Mouse (Mus musculus): ENCODE measurements around the gene Smpdl3b.
A peak's percentile ranks its signal among the peaks of the same experiment; 100 is the strongest.
"Not testable (repeated sequence)": the region's sequence is repeated elsewhere in the genome, so short reads cannot be mapped to it uniquely, and the experiment has no call there.

The Smpdl3b gene

DNA sequence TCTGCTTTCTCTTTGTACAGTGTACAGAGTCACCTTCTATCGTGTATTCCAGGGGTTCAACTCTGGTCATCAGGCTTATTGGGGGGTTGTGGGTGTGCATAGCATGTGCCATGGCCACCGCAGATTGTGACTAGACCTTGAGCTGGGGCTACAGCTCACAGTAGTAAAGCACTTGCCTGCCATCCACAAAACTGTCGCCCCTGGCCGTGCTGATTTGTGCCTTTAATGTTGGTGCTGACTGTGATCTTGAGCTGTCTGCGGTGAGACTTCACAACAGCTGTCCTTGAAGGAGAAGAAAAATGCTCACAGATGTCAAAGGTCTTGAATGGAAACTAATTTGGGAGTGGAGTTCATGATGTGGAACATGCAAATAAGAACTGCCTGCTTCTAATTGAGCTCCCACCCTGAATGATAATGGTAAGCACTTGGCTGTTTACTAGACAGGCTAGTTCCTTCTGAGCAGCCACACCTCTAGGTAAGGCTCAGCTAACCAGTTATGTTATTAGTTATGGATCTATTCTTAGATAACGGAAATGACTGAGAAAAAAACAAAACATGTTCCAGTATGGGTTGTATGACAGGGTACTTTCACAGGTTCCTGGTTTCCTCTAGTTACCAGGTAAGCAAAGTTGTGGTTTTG is 21.6 kb upstream of the Smpdl3b start:
- DNase-seq = peak in 1 of 2 experiments; percentile 8

GRCm38 (mm10) chr4:132776764-132777163 is 19.7 kb upstream of the Smpdl3b start:
- DNase-seq = peak; percentile 71 to 87

DNA sequence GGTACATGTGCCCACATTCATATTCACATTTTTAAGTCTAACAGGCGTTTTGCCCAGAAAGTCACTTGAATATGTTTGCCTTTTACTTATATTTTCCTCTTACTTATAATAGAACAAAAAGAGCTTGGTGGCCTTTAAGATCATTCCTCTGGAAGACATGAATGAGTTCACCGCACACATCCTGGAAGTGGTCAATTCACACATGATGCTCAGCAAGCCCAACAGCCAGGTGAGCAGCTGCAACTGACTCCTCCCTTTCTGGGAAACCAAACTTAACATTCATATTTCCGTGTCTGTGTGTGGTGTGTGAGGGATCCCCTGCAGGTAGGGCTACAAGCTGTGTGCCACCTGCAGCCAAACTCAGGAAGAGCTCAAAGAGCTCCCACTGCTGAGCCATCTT is 17.9 kb upstream of the Smpdl3b start:
- DNase-seq = no peak

- no peak for DNase-seq
Measured at GRCm38 (mm10) chr4:132771776-132772175, 14.7 kb upstream of the Smpdl3b start.

DNA sequence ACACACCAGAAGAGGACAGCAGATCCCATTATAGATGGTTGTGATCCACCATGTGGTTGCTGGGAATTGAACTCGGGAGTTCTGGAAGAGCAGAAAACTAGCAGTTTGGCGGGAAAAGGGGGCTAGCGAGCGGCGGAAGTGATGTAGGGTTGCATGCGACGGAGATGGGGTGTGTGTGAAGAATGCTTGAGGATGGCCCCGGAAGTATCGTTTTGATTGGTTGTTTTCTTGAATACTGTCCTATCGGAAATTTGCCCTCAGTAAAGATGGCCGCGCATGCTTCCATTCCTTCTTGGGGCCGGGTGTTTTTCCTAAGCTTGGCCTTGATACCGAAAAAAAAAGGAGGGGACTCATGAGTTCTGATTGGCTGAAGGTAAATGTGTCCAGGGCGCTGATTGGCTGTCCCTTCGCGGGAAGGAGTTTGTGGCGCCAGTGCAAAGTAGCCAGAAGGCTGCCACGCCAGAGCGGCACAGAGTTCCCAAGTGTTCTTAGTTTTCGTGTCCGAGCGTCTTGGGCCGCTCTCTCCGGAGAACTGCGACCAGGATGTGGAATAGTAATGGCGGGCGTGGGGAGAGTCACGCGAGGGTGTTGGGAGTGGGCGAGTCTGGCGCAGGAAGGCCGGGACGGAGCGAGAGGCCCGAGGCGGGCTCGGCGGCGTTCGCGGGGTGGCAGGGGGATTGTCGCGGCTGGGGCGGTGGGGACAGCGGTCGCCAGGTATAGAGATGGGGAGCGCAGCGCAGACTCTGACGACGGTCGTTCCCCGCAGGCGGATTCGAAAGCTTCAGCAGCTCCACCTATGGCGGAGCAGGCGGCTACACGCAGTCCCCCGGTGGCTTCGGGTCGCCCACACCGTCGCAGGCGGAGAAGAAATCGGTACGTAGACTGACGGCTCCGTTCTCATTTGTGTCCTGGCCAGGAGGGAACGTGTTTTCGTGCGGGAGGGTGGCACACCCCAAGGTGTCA is 11.1 kb upstream of the Smpdl3b start, which contains the start of gene Rpa2:
Gene Rpa2 (plus strand): TSS at position 419 of the 963 bp plus-strand sequence.
- peak; percentile 92 to 97 for DNase-seq

GRCm38 (mm10) chr4:132763125-132763524 is 6.1 kb upstream of the Smpdl3b start:
- not testable (repeated sequence) for DNase-seq

GRCm38 (mm10) chr4:132762602-132763001 is 5.5 kb upstream of the Smpdl3b start:
- DNase-seq = no peak

DNA sequence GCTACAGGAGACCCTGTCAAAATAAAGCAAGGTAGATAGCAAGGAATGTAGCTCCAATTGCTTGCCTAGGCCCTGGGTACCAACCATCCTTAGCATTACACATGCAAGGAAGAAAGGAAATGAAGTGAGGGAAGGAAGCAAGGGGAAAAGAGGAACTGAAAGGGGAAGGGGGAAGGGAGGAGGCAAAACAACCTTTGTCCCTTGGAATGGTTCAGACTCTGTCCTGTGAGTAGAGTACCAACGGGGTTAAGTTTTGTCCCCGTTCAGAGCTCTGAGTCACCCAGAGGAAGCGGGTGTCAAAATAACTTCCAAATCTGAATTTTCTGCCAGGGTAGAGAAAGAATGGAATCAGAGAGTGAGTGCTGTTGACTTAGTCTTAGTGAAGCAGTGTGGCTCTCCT is 3.2 kb upstream of the Smpdl3b start:
- no peak for DNase-seq

DNA sequence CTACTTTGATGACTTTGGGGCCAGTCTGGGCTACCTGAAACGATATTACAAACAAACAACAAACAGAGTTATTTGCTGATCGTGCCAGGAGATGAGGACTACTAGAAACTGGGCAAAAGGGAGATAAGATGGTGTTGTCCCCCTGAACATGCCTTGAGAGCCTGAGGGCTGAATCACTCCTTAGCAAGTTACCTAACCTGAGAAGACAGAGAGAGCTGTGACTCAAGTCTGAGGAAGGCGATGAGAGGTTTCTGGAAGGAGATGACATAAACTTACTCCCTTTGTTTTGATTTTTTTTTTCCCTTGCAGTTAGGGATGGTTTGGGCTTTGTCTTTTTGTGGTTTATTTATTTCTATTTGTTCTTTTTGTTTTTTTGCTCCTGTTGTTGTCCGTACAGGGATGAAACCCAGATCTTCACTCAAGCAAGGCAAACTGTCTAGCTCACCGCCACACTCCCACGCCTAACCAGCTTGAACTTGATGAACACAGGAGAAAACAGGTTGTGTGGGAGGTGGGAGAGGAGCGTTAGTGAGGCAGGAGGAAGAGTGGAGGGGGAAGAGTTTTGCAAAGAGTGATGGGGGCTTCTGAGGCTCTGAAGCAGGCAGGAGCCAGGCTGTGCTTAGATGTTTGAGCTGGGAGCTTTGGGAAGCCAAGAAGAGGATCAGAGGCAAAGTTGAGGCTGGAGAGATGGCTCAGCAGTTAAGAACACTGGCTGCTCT is 740 bp upstream of the Smpdl3b start:
- no peak for DNase-seq

DNA sequence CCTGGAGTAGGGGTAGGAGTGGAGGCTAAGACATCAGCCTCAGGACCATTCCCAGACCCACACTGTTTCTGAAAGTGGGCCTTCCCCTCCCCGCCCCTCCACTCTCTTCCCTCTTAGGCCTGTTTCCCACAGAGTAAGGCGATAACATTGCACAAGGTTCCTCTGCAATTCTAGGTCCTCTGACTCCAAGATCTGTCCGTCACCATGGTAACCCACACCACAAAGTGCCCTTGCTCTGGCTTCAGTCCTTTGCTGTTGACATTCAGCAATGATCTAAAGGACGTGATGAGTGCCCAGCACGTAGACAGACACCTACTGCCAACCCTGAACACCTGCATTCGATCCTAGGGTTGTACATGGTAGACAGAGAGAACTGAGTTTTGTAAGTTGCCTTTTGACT is 4.1 kb downstream of the Smpdl3b start:
- DNase-seq = no peak

DNA sequence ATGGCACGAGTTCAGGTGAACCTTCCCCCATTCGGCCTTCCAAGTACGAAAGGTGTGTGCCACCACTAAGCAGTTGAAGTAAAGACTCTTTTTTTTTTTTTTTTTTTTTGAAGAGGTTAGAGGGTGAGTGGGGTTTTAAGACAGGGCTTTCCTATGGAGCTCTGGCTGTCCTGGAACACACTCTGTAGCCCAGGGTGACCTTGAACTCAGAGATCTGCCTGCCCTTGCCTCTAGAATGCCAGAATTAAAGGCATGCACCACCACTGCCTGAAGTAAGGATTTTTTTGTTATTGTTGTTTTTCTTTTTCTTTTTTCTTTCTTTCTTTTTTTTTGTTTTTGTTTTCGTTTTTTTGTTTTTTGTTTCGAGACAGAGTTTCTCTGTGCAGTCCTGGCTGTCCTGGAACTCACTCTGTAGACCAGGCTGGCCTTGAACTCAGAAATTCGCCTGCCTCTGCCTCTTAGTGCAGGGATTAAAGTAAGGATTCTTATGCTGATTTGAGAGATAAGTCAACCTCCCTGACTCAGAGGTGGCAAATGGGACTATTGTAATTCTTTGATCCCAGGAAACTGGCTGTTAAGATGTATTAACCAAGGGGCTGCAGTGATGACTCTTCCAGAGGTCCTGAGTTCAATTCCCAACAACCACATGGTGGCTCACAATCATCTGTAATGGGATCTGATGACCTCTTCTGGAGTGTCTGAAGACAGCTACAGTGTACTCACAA is 7.6 kb downstream of the Smpdl3b start:
- DNase-seq = no peak

- DNase-seq = no peak
Measured at GRCm38 (mm10) chr4:132748778-132749177, 8.3 kb downstream of the Smpdl3b start.

GRCm38 (mm10) chr4:132747664-132748259 is 9.3 kb downstream of the Smpdl3b start:
- peak; percentile 42 to 55 for DNase-seq

DNA sequence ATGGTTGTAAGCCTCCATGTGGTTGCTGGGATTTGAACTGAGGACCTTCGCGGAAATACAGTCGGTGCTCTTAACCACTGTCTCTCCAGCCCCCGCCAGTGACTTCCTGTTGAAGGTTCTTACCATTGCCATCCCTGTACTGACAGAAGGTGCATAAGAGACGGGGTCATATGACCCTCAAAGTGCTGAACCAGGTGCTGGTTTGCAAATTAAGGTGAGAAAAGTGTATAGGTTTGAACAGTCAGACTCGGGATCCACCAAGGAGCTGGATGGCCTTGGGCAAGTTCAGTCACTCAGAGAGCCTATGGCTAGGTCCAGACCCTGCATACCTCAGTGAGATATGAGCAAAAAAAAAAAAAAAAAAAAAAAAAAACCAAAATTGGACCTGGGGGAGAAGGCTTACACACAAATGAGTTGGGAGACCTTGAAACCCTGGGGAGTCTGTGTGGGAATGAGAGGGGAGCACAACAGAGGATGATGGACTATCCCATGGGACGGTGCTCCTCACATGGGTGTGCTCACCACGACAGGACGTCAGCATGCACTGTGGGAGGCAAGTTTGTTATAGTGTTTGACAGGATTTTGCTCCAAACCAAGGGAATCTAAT is 10.0 kb downstream of the Smpdl3b start:
- no peak for DNase-seq

- DNase-seq = no peak
Measured at GRCm38 (mm10) chr4:132743992-132744911, 12.8 kb downstream of the Smpdl3b start.

GRCm38 (mm10) chr4:132741491-132741890 is 15.6 kb downstream of the Smpdl3b start:
- no peak for DNase-seq

DNA sequence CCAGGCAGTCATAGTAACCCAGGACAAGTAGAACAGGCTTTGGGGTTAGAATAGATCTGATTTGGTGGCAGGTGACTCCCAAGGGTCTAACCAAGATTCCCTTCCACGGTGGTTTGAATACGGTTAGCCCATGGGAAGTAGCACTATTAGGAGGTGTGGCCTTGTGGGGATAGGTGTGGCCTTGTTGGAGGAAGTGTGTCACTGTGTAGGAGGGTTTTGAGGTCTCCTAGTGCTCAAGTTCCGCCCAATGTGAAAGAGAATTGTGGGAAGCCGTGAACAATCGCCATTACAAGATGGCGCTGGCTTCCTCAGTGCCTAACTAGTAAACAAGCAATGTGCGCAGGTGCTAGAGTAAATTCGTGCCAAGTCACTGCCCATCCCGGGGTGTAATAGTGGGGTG is 19.9 kb downstream of the Smpdl3b start:
- DNase-seq = not testable (repeated sequence)

DNA sequence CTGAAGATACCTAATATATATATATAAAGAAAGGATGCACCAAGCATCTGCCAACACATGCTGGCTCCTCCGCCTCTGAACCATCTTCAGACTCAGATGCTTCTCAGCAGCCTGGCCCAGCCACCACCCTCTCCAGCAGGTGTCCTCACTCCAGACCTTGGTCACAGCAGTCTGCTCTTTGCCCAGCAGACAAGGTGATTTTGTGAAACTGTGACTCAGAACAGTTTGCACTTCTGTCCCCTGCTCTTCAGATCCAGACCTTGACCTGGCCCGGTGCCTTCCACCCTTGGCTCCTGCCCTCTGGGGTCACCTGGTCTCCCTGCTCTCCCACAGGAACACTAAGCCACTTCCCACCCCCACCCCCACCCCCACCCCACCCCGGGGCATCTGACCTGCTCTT is 21.2 kb downstream of the Smpdl3b start:
- no peak for DNase-seq

GRCm38 (mm10) chr4:132735389-132735788 is 21.7 kb downstream of the Smpdl3b start:
- no peak for DNase-seq

- DNase-seq = no peak
Measured at GRCm38 (mm10) chr4:132734766-132735165, 22.3 kb downstream of the Smpdl3b start.
